Mouse (Mus musculus) adrenal gland, postnatal 4 days (tissue): ENCODE data around the gene Itgb1bp1. TPM values are rescaled to one million over a fixed set of nuclear protein-coding genes. Genes with fewer than 3 reads are reported as not detected.

Experiments
- DNase-seq, 2 experiments: peaks; one replicate each; pipeline ENCODE4 v3.0.0; 2021 to 2022; ENCODE audit warnings: low spot score in 2 of 2, mixed read lengths in 2 of 2
- long read RNA-seq, 2 experiments: library from polyadenylated mRNA; stranded (forward); transcript quantifications; one replicate each; pipeline ENCODE4 v2.0.0; 2021
- total RNA-seq, 2 experiments: library from RNA; stranded (reverse); gene quantifications; 2 replicates each; pipeline ENCODE4 v1.2.3; 2021

Gene Itgb1bp1
- total RNA-seq, result 10 to 100 TPM; 53.9 to 57.4 TPM
- long read RNA-seq, experiment 1, transcript Itgb1bp1-206 (7 exons, 1,701 nt), result minor isoform, 7 of 26 reads
- long read RNA-seq, experiment 1, transcript Itgb1bp1-201 (7 exons, 1,921 nt), result major isoform, 17 of 26 reads
- long read RNA-seq, experiment 1, partial matches to known transcripts, result 0 of 26 reads
- long read RNA-seq, experiment 1, other reads (novel, unspliced or antisense), result 2 of 26 reads
- long read RNA-seq, experiment 2, transcript Itgb1bp1-206 (7 exons, 1,701 nt), result minor isoform, 9 of 41 reads
- long read RNA-seq, experiment 2, transcript Itgb1bp1-201 (7 exons, 1,921 nt), result major isoform, 29 of 41 reads
- long read RNA-seq, experiment 2, partial matches to known transcripts, result 0 of 41 reads
- long read RNA-seq, experiment 2, other reads (novel, unspliced or antisense), result 3 of 41 reads

GRCm38 (mm10) chr12:21286243-21286622 lies at the start of gene Itgb1bp1:
Gene Itgb1bp1 (minus strand): TSS chr12:21286284.
- peak in 1 of 2 experiments; percentile 96 for DNase-seq

DNA sequence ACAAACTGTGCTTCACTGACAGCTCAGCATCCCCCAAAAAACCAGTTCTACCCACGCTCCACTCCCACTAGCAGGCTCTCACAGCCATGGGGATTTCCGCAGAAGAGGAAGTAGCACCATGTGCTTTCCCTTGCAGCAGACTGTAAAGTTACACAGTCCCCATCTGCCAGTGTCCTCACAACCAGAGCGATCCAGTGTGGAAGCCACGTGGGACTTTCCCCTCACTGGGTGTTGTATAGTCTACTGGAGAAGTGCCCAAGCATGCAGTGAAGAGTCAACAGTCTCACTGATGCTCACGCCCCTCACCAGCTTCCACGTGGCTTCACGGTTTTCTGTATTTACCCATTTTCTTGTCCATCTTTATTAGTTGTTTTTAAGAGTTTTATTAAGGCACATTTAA lies 49.8 kb upstream of the Itgb1bp1 start:
- DNase-seq, result no peak

GRCm38 (mm10) chr12:21333766-21334165 lies 47.7 kb upstream of the Itgb1bp1 start:
- DNase-seq, result no peak

- no peak for DNase-seq
Measured at GRCm38 (mm10) chr12:21333021-21333420, 46.9 kb upstream of the Itgb1bp1 start.

DNA sequence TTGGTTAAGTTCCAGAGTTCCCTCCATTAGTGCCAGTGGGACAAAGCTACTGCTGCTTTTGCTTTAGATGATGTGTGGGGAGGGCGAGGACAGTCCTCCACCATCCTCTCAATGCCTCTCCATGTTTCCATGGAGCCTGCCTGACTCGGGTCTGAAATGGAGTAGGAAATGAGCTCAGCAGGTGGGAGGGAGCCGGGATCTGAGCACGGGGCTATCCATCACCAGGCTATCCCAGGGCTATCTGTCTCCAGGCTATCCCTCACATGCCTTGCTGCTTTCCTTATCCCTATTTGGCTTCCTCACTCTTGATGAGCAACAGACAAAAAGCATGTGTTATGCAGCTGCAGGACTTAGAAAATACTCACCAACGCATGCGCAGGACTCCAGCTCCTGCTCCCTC lies 45.6 kb upstream of the Itgb1bp1 start:
- no peak for DNase-seq

GRCm38 (mm10) chr12:21330961-21331576 lies 45.0 kb upstream of the Itgb1bp1 start:
- no peak for DNase-seq

GRCm38 (mm10) chr12:21329661-21330400 lies 43.7 kb upstream of the Itgb1bp1 start:
- no peak for DNase-seq

GRCm38 (mm10) chr12:21326325-21326724 lies 40.2 kb upstream of the Itgb1bp1 start:
- DNase-seq, result no peak

GRCm38 (mm10) chr12:21325266-21325665 lies 39.2 kb upstream of the Itgb1bp1 start:
- no peak for DNase-seq

- no peak for DNase-seq
Measured at GRCm38 (mm10) chr12:21324101-21324500, 38.0 kb upstream of the Itgb1bp1 start.

- DNase-seq, result no peak
Measured at GRCm38 (mm10) chr12:21322856-21323255, 36.8 kb upstream of the Itgb1bp1 start.

- DNase-seq, result no peak
Measured at GRCm38 (mm10) chr12:21322296-21322695, 36.2 kb upstream of the Itgb1bp1 start.

DNA sequence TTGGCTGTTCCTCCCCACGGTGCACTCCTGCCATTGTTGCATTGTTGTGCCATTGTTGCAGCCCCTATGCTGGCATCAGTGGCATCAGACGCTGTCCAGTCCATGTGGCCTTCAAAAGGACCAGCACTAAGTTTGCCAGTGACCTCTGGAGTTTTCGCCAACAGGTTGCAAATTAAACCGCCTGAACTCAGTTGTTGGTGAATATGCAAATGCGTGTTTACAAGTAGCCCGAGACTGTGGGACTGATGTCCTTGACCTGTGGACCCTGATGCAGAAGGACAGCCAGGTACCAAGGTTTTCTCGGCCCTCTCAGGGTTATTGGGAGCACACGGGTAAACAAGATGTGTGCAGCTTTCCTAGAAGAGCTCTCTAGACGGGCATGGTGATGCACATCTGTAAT lies 35.1 kb upstream of the Itgb1bp1 start:
- no peak for DNase-seq

DNA sequence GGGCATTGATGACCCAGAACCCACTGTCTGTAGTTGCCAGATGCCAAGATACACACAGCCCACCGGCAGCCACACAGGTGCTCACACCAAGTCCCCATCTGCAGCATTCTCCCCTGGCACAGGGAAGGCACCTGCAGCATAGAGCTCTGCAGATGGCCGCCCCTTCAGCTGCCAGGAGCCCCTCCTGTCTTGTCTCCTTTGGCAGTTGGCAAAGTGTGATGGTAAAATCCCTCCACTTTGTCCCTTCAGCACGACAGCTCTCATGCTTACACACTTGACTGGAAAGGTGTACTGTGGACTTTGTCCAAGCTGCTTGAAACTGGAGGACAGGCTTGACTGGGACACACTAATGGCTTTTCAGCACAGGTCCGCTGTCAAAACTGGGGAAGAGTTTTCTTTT lies 34.2 kb upstream of the Itgb1bp1 start:
- DNase-seq, result no peak

DNA sequence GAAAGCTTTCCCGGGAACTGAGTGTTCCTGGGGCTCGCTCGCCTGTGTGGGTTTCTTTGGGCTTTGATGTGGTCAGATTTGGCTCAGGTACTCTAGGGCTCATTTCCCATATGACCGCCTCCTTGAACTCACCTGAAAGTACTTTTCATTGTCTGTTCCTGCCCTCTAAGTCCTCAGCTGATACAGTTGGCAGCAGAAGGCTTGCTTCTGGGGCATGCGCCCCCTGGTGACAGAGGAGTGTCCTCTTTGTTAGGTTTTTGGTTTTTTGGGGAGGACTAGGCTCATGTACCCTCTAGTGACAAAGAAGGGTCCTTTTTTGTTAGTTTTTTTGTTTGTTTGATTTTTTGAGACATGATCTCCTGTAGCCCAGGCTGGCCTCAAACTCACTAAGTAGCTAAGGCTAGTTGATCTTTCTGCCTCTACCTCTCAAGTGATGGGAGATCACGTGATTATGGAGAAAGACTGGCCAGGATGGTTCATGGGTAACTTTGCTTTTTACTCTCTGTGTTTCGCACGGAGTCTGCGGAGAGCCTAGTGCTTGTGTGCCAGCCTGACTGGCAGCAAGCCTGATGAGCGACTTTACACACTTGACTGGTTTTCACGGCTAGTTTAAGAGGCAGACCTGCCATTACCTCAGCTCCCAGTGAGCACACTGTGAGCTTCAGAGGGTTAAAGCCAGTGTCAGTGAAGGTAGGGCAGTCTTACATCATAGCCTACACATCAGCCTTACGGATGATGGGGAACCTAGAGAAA lies 32.2 kb upstream of the Itgb1bp1 start:
- peak in 1 of 2 experiments; percentile 52 for DNase-seq

GRCm38 (mm10) chr12:21316869-21317265 lies 30.8 kb upstream of the Itgb1bp1 start:
- no peak for DNase-seq

GRCm38 (mm10) chr12:21315923-21316868 lies 30.1 kb upstream of the Itgb1bp1 start, which contains the start of gene Iah1:
Gene Iah1 (plus strand): TSS chr12:21316389.
- DNase-seq, result peak; percentile 55 to 66

GRCm38 (mm10) chr12:21312201-21312600 lies 26.1 kb upstream of the Itgb1bp1 start:
- DNase-seq, result no peak

DNA sequence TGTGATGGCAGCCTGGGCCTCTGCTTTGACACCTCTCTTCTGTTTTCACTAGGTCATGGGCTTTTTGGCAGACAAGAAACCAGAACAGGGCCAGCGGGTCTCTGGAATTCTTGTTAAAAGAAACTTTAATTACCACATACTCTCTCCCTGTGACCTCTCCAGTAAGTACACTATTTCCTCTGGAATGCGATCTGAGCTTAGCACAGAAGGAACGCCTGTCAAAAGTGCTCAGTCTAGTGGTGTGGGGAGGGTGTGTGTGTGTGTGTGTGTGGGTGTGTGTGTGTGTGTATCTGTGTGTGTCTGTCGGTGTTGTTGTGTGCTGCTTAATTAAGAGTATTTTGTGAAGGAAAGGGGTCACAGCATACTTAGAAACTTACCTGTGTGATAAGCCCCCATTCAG lies 20.6 kb upstream of the Itgb1bp1 start:
- DNase-seq, result no peak

- no peak for DNase-seq
Measured at GRCm38 (mm10) chr12:21305741-21306140, 19.7 kb upstream of the Itgb1bp1 start.
